Mouse (Mus musculus) common myeloid progenitor, adult 5-6 weeks (primary cell): ENCODE results near the gene Myo1d. TPM values are rescaled to one million over a fixed set of nuclear protein-coding genes. Genes with fewer than 3 reads are reported as not detected.

Experiments
- ATAC-seq: replicated peaks from 2 replicates; pipeline ENCODE4 v1.8.0; 2016; ENCODE audit warnings: low read depth, mild to moderate bottlenecking, moderate TSS enrichment, inconsistent platforms; ENCODE audit not compliant: poor library complexity, severe bottlenecking
- total RNA-seq: library from RNA; stranded (forward); fragments of 200-1000, 187-1606 nt; gene quantifications from 2 replicates; pipeline ENCODE4 v1.2.3, GENCODE M21; 2017

The Myo1d gene
- total RNA-seq, 1 experiment from 2014 or later = 7.0 TPM

- ATAC-seq = no peak
These were observed 214.6 kb downstream of the Myo1d start for GRCm38 (mm10) chr11:80564975-80565965.

GRCm38 (mm10) chr11:80562479-80562878 is 217.3 kb downstream of the Myo1d start:
- ATAC-seq = peak; percentile 74

- peak; percentile 66 for ATAC-seq
These were observed 219.1 kb downstream of the Myo1d start for GRCm38 (mm10) chr11:80560770-80561169.

GRCm38 (mm10) chr11:80555416-80555815 is 224.4 kb downstream of the Myo1d start:
- ATAC-seq = no peak

GRCm38 (mm10) chr11:80553046-80553445 is 226.8 kb downstream of the Myo1d start:
- peak; percentile 62; the same call in 1 of the 2 replicates for ATAC-seq

- ATAC-seq = 0 out of 2 replicates have a peak, but pooled peaks have one; percentile 36
These were observed 228.2 kb downstream of the Myo1d start for GRCm38 (mm10) chr11:80551634-80552033.

GRCm38 (mm10) chr11:80550264-80550663 is 229.6 kb downstream of the Myo1d start:
- ATAC-seq = no peak

GRCm38 (mm10) chr11:80549854-80550253 is 230.0 kb downstream of the Myo1d start:
- ATAC-seq = no peak

GRCm38 (mm10) chr11:80546233-80546632 is 233.6 kb downstream of the Myo1d start:
- ATAC-seq = no peak

GRCm38 (mm10) chr11:80539056-80539455 is 240.8 kb downstream of the Myo1d start:
- ATAC-seq = no peak

GRCm38 (mm10) chr11:80532966-80533365 is 246.9 kb downstream of the Myo1d start:
- ATAC-seq = no peak

GRCm38 (mm10) chr11:80529149-80529548 is 250.7 kb downstream of the Myo1d start:
- ATAC-seq = no peak

GRCm38 (mm10) chr11:80527697-80528096 is 252.1 kb downstream of the Myo1d start:
- no peak for ATAC-seq

GRCm38 (mm10) chr11:80524213-80524612 is 255.6 kb downstream of the Myo1d start:
- ATAC-seq = no peak

GRCm38 (mm10) chr11:80523410-80523809 is 256.4 kb downstream of the Myo1d start:
- no peak for ATAC-seq

GRCm38 (mm10) chr11:80522852-80523251 is 257.0 kb downstream of the Myo1d start:
- peak; percentile 69; the same call in 1 of the 2 replicates for ATAC-seq

- ATAC-seq = no peak
These were observed 258.7 kb downstream of the Myo1d start for GRCm38 (mm10) chr11:80521148-80521547.

- ATAC-seq = no peak
These were observed 261.1 kb downstream of the Myo1d start for GRCm38 (mm10) chr11:80518421-80519367.

- ATAC-seq = no peak
These were observed 263.9 kb downstream of the Myo1d start for GRCm38 (mm10) chr11:80515895-80516294.

- ATAC-seq = no peak
These were observed 264.5 kb downstream of the Myo1d start for GRCm38 (mm10) chr11:80515346-80515745.
